In genomic region chr9:35522821-35523515, GRCm38 (mm10) we compare ENCODE assay signal across 15 mouse cellular contexts. TPM values are rescaled to one million over a fixed set of nuclear protein-coding genes. Genes with fewer than 3 reads are reported as not detected.
A peak's percentile ranks its signal among the peaks of the same experiment; 100 is the strongest.
DNase-seq lines count a peak whose midpoint lies in the region; ATAC-seq and TF ChIP-seq lines count a peak whose summit lies in the region.
"Had no signal": no experiment of that assay in that cellular context is flagged by ENCODE, and none has a peak within 500 bp of the region (broad histone marks: within the 10 kb centered on the region; RNA-seq: fewer than 3 reads in every experiment).

No protein-coding gene starts in this region.

- WGBS in embryonic facial prominence, embryonic 15.5 days: 71% methylated on average over 1 of the region's 1 CpGs
- WGBS in limb, embryonic 12.5 days: 79% methylated on average over 1 of the region's 1 CpGs

- peaks cover 20% of the 10 kb centered on the region for H3K4me1 ChIP-seq in embryonic facial prominence, embryonic 15.5 days
- peaks cover 40% of the 10 kb centered on the region for H3K4me1 ChIP-seq in limb, embryonic 12.5 days (replicated peaks)

- no peak for ATAC-seq in embryonic facial prominence, embryonic 15.5 days (ENCODE audit: insufficient number of reproducible peaks, low FRiP score, low TSS enrichment, low read depth)
- no peak for ATAC-seq in limb, embryonic 12.5 days (ENCODE audit: insufficient number of reproducible peaks, insufficient read depth, low FRiP score, low TSS enrichment, low read depth)

- H3K9me3 ChIP-seq in embryonic facial prominence, embryonic 15.5 days (replicated peaks): no peaks in the 10 kb centered on the region
- H3K9me3 ChIP-seq in limb, embryonic 12.5 days: no peaks in the 10 kb centered on the region
- H3K9me3 ChIP-seq: G1E; midbrain, embryonic 12.5 days had no signal

- H3K27ac ChIP-seq in layer of hippocampus, adult 2 months: peak overlapping the region; percentile 87
- peak overlapping the region; percentile 86 for H3K27ac ChIP-seq in embryonic facial prominence, embryonic 15.5 days (replicated peaks)
- H3K27ac ChIP-seq in limb, embryonic 12.5 days: peak overlapping the region; percentile 80
- H3K27ac ChIP-seq: midbrain, embryonic 12.5 days had no signal

- no peak overlapping the region for H3K4me2 ChIP-seq in embryonic facial prominence, embryonic 15.5 days (replicated peaks)
- H3K4me2 ChIP-seq in limb, embryonic 12.5 days: 0 out of 2 replicates have a peak overlapping the region, but pooled peaks have one; percentile 32

- peak; percentile 26 for DNase-seq in cerebellum, adult 9-10 months
- no peak for DNase-seq in cerebellum, postnatal 4 days (ENCODE audit: low spot score in 2 of 2)
- DNase-seq in layer of hippocampus, adult 2 months (ENCODE audit: low spot score in 2 of 2): no peak
- no peak for DNase-seq in layer of hippocampus, adult 9-11 months
- no peak for DNase-seq in adrenal gland, postnatal 25 days
- DNase-seq in spleen, postnatal 36 days (ENCODE audit: low spot score in 2 of 2): no peak
- DNase-seq: adrenal gland, adult 8-10 months; thymus, postnatal 36 days had no signal

- H3K4me3 ChIP-seq in layer of hippocampus, adult 2 months: no peak overlapping the region
- no peak overlapping the region for H3K4me3 ChIP-seq in embryonic facial prominence, embryonic 15.5 days (replicated peaks)
- H3K4me3 ChIP-seq in limb, embryonic 12.5 days (replicated peaks): no peak overlapping the region
- H3K4me3 ChIP-seq: midbrain, embryonic 12.5 days had no signal

- no peaks in the 10 kb centered on the region for H3K36me3 ChIP-seq in embryonic facial prominence, embryonic 15.5 days
- H3K36me3 ChIP-seq in limb, embryonic 12.5 days: no peaks in the 10 kb centered on the region
- H3K36me3 ChIP-seq: G1E; midbrain, embryonic 12.5 days had no signal

- no peak overlapping the region for H3K9ac ChIP-seq in embryonic facial prominence, embryonic 15.5 days
- no peak overlapping the region; the same call in 1 of the 2 replicates for H3K9ac ChIP-seq in limb, embryonic 12.5 days (replicated peaks)
- H3K9ac ChIP-seq: midbrain, embryonic 12.5 days had no signal

- TF ChIP-seq CTCF in layer of hippocampus, adult 2 months (conservative IDR thresholded peaks at IDR 0.05): no peak

- H3K27me3 ChIP-seq in embryonic facial prominence, embryonic 15.5 days: no peaks in the 10 kb centered on the region
- no peaks in the 10 kb centered on the region for H3K27me3 ChIP-seq in limb, embryonic 12.5 days
- H3K27me3 ChIP-seq: midbrain, embryonic 12.5 days had no signal

RNA-seq across cellular contexts. Expression of gene Gm1113, which starts 4.9 kb away (rescaled TPM):
- not detected for total RNA-seq in layer of hippocampus, adult 2 months (2021)
- polyA plus RNA-seq in embryonic facial prominence, embryonic 15.5 days (2015; fragmentation: Nextera tagmentation; extraction: Ambion mirVana): not detected in 2 replicates
- not detected in 2 replicates for polyA plus RNA-seq in limb, embryonic 12.5 days (2016; fragmentation: Nextera tagmentation; extraction: Ambion mirVana)
- not detected in 2 replicates for total RNA-seq in adrenal gland, postnatal 25 days (2021)
- total RNA-seq: adrenal gland, adult 8-10 months; G1E; heart, postnatal 10 days; layer of hippocampus, adult 8-10 months; liver, adult 2 months had no signal
- polyA plus RNA-seq: G1E; liver, adult 2 months; midbrain, embryonic 12.5 days had no signal

RNA-seq across cellular contexts. Expression of gene Ddx25, which starts 35.4 kb away (rescaled TPM):
- total RNA-seq in layer of hippocampus, adult 2 months (2021): 10 to 100 TPM; 13.9 to 14.9 TPM
- polyA plus RNA-seq in embryonic facial prominence, embryonic 15.5 days (2015; fragmentation: Nextera tagmentation; extraction: Ambion mirVana): 2.3 and 2.8 TPM in 2 replicates
- polyA plus RNA-seq in limb, embryonic 12.5 days (2016; fragmentation: Nextera tagmentation; extraction: Ambion mirVana): 4.4 and 5.1 TPM in 2 replicates
- 0.52 and 0.73 TPM in 2 replicates for total RNA-seq in adrenal gland, postnatal 25 days (2021)
- total RNA-seq: liver, adult 2 months had no signal

RNA-seq across cellular contexts. Expression of gene Pus3, which starts 35.4 kb away (rescaled TPM):
- total RNA-seq in layer of hippocampus, adult 2 months (2021): 10 to 100 TPM; 13.0 to 14.2 TPM
- 17.6 and 18.9 TPM in 2 replicates for polyA plus RNA-seq in embryonic facial prominence, embryonic 15.5 days (2015; fragmentation: Nextera tagmentation; extraction: Ambion mirVana)
- polyA plus RNA-seq in limb, embryonic 12.5 days (2016; fragmentation: Nextera tagmentation; extraction: Ambion mirVana): 19.3 and 19.4 TPM in 2 replicates
- total RNA-seq in adrenal gland, postnatal 25 days (2021): 12.8 and 13.5 TPM in 2 replicates

RNA-seq across cellular contexts. Expression of gene Pate2, which starts 47.1 kb away (rescaled TPM):
- under 1 TPM; 0.74 to 0.79 TPM for total RNA-seq in layer of hippocampus, adult 2 months (2021)
- 0.53 and 1.1 TPM in 2 replicates for polyA plus RNA-seq in embryonic facial prominence, embryonic 15.5 days (2015; fragmentation: Nextera tagmentation; extraction: Ambion mirVana)
- 1.3 and 1.5 TPM in 2 replicates for polyA plus RNA-seq in limb, embryonic 12.5 days (2016; fragmentation: Nextera tagmentation; extraction: Ambion mirVana)
- total RNA-seq in adrenal gland, postnatal 25 days (2021): 0.52 TPM in 1 of 2 replicates, not detected in the other
- total RNA-seq: liver, adult 2 months had no signal
- polyA plus RNA-seq: liver, adult 2 months had no signal

RNA-seq across cellular contexts. Expression of gene Hyls1, which starts 47.2 kb away (rescaled TPM):
- total RNA-seq in layer of hippocampus, adult 2 months (2021): 10 to 100 TPM; 13.0 to 15.8 TPM
- polyA plus RNA-seq in embryonic facial prominence, embryonic 15.5 days (2015; fragmentation: Nextera tagmentation; extraction: Ambion mirVana): 19.5 and 23.1 TPM in 2 replicates
- 23.2 TPM in 2 replicates for polyA plus RNA-seq in limb, embryonic 12.5 days (2016; fragmentation: Nextera tagmentation; extraction: Ambion mirVana)
- total RNA-seq in adrenal gland, postnatal 25 days (2021): 4.5 and 5.4 TPM in 2 replicates
